Mouse (Mus musculus): Measurements from ENCODE around the gene Tns4. TPM values are rescaled to one million over a fixed set of nuclear protein-coding genes. Genes with fewer than 3 reads are reported as not detected.

Tns4 gene
- 1.9 and 2.1 TPM in 2 replicates for polyA plus RNA-seq (2015; fragmentation: Nextera tagmentation; extraction: Ambion mirVana)

- ATAC-seq (ENCODE audit: insufficient number of reproducible peaks, low FRiP score, low TSS enrichment, low read depth) = no peak
- Histone ChIP-seq H3K27ac (no peak within 1 kb of the TSS), H3K9me3 (no peaks in the 10 kb centered on the region), H3K36me3 (no peaks in the 10 kb centered on the region), H3K4me1 (0 out of 2 replicates have a peak, but pooled peaks cover 6% of the 10 kb centered on the region), H3K4me2 (no peak within 1 kb of the TSS), H3K9ac (no peak within 1 kb of the TSS), H3K27me3 (no peaks in the 10 kb centered on the region), H3K4me3 (no peak within 1 kb of the TSS; the same call in 1 of the 2 replicates)
- WGBS = 60% methylated on average over 14 of the region's 14 CpGs
These were observed at the start of gene Tns4 for GRCm38 (mm10) chr11:99089077-99089601. TSS of gene Tns4 (minus strand) at chr11:99089306.

GRCm38 (mm10) chr11:99137385-99137784, 48.3 kb upstream of the Tns4 start:
- Histone ChIP-seq H3K36me3 (no peaks in the 10 kb centered on the region), H3K27ac (no peak overlapping the region), H3K9ac (no peak overlapping the region), H3K4me3 (no peak overlapping the region), H3K9me3 (no peaks in the 10 kb centered on the region), H3K27me3 (no peaks in the 10 kb centered on the region), H3K4me1 (peaks cover 49% of the 10 kb centered on the region), H3K4me2 (no peak overlapping the region)
- WGBS = 80% methylated on average over 4 of the region's 4 CpGs
- no peak for ATAC-seq (ENCODE audit: insufficient number of reproducible peaks, low FRiP score, low TSS enrichment, low read depth)

GRCm38 (mm10) chr11:99136961-99137360, 47.9 kb upstream of the Tns4 start:
- peaks cover 49% of the 10 kb centered on the region for H3K4me1 ChIP-seq

GRCm38 (mm10) chr11:99136361-99136760, 47.3 kb upstream of the Tns4 start:
- H3K27me3 ChIP-seq = no peaks in the 10 kb centered on the region
- 43% methylated on average over 3 of the region's 3 CpGs for WGBS
- no peaks in the 10 kb centered on the region for H3K36me3 ChIP-seq
- H3K9ac ChIP-seq = no peak overlapping the region
- H3K4me1 ChIP-seq = peaks cover 51% of the 10 kb centered on the region
- H3K4me2 ChIP-seq = no peak overlapping the region
- H3K4me3 ChIP-seq = no peak overlapping the region
- no peaks in the 10 kb centered on the region for H3K9me3 ChIP-seq
- no peak for ATAC-seq (ENCODE audit: insufficient number of reproducible peaks, low FRiP score, low TSS enrichment, low read depth)
- H3K27ac ChIP-seq = 0 out of 2 replicates have a peak overlapping the region, but pooled peaks have one; percentile 35

More at GRCm38 (mm10) chr11:99136961-99137360, 47.9 kb upstream of the Tns4 start:
- H3K4me3 ChIP-seq = no peak overlapping the region
- H3K4me2 ChIP-seq = no peak overlapping the region
- ATAC-seq (ENCODE audit: insufficient number of reproducible peaks, low FRiP score, low TSS enrichment, low read depth) = no peak
- H3K27me3 ChIP-seq = no peaks in the 10 kb centered on the region
- H3K9ac ChIP-seq = no peak overlapping the region
- peak overlapping the region; percentile 35; the same call in 1 of the 2 replicates for H3K27ac ChIP-seq
- no peaks in the 10 kb centered on the region for H3K36me3 ChIP-seq
- no peaks in the 10 kb centered on the region for H3K9me3 ChIP-seq
- WGBS = 72% methylated on average over 4 of the region's 4 CpGs

GRCm38 (mm10) chr11:99135047-99135440, 45.9 kb upstream of the Tns4 start:
- no peaks in the 10 kb centered on the region for H3K9me3 ChIP-seq
- no peak overlapping the region for H3K4me2 ChIP-seq
- no peaks in the 10 kb centered on the region for H3K27me3 ChIP-seq
- no peaks in the 10 kb centered on the region for H3K36me3 ChIP-seq
- 47% methylated on average over 8 of the region's 8 CpGs for WGBS
- peak overlapping the region; percentile 87 for H3K27ac ChIP-seq
- no peak overlapping the region for H3K4me3 ChIP-seq
- no peak overlapping the region for H3K9ac ChIP-seq
- ATAC-seq (ENCODE audit: insufficient number of reproducible peaks, low FRiP score, low TSS enrichment, low read depth) = no peak
- peaks cover 54% of the 10 kb centered on the region for H3K4me1 ChIP-seq

- Histone ChIP-seq H3K9me3 (no peaks in the 10 kb centered on the region), H3K4me1 (peaks cover 56% of the 10 kb centered on the region), H3K9ac (no peak overlapping the region), H3K27ac (peak overlapping the region; percentile 87), H3K27me3 (no peaks in the 10 kb centered on the region), H3K36me3 (no peaks in the 10 kb centered on the region), H3K4me2 (no peak overlapping the region), H3K4me3 (no peak overlapping the region)
- WGBS = 28% methylated on average over 15 of the region's 15 CpGs
- 0 out of 2 replicates have a peak, but pooled peaks have one; percentile 30 for ATAC-seq (ENCODE audit: insufficient number of reproducible peaks, low FRiP score, low TSS enrichment, low read depth)
These were observed 45.4 kb upstream of the Tns4 start for GRCm38 (mm10) chr11:99134266-99135046.

- Histone ChIP-seq H3K9me3 (no peaks in the 10 kb centered on the region), H3K36me3 (no peaks in the 10 kb centered on the region), H3K27ac (peak overlapping the region; percentile 87), H3K4me1 (peaks cover 60% of the 10 kb centered on the region), H3K4me2 (no peak overlapping the region), H3K4me3 (no peak overlapping the region), H3K9ac (no peak overlapping the region), H3K27me3 (no peaks in the 10 kb centered on the region)
- WGBS = 14% methylated on average over 5 of the region's 5 CpGs
- no peak for ATAC-seq (ENCODE audit: insufficient number of reproducible peaks, low FRiP score, low TSS enrichment, low read depth)
These were observed 44.3 kb upstream of the Tns4 start for GRCm38 (mm10) chr11:99133285-99133897.

GRCm38 (mm10) chr11:99132091-99132730, 43.1 kb upstream of the Tns4 start:
- Histone ChIP-seq H3K4me3 (no peak overlapping the region), H3K27ac (peak overlapping the region; percentile 78), H3K9ac (no peak overlapping the region), H3K27me3 (no peaks in the 10 kb centered on the region), H3K4me2 (peak overlapping the region; percentile 33), H3K36me3 (no peaks in the 10 kb centered on the region), H3K4me1 (peaks cover 72% of the 10 kb centered on the region), H3K9me3 (no peaks in the 10 kb centered on the region)
- peak; percentile 41 for ATAC-seq (ENCODE audit: insufficient number of reproducible peaks, low FRiP score, low TSS enrichment, low read depth)
- WGBS = 6% methylated on average over 11 of the region's 11 CpGs

GRCm38 (mm10) chr11:99131463-99131840, 42.3 kb upstream of the Tns4 start:
- Histone ChIP-seq H3K4me3 (no peak overlapping the region), H3K27ac (peak overlapping the region; percentile 6; the same call in 1 of the 2 replicates), H3K27me3 (no peaks in the 10 kb centered on the region), H3K4me2 (peak overlapping the region; percentile 33; the same call in 1 of the 2 replicates), H3K4me1 (peaks cover 75% of the 10 kb centered on the region), H3K9ac (no peak overlapping the region), H3K36me3 (no peaks in the 10 kb centered on the region), H3K9me3 (no peaks in the 10 kb centered on the region)
- 35% methylated on average over 12 of the region's 12 CpGs for WGBS
- no peak for ATAC-seq (ENCODE audit: insufficient number of reproducible peaks, low FRiP score, low TSS enrichment, low read depth)

- Histone ChIP-seq H3K36me3 (no peaks in the 10 kb centered on the region), H3K4me3 (no peak overlapping the region), H3K27me3 (no peaks in the 10 kb centered on the region), H3K27ac (peak overlapping the region; percentile 6; the same call in 1 of the 2 replicates), H3K4me1 (peaks cover 76% of the 10 kb centered on the region), H3K4me2 (no peak overlapping the region), H3K9me3 (no peaks in the 10 kb centered on the region), H3K9ac (no peak overlapping the region)
- ATAC-seq (ENCODE audit: insufficient number of reproducible peaks, low FRiP score, low TSS enrichment, low read depth) = no peak
- WGBS = 58% methylated on average over 5 of the region's 5 CpGs
These were observed 41.8 kb upstream of the Tns4 start for GRCm38 (mm10) chr11:99130736-99131462.

GRCm38 (mm10) chr11:99129287-99129686, 40.2 kb upstream of the Tns4 start:
- H3K4me1 ChIP-seq = peaks cover 77% of the 10 kb centered on the region
- no peak overlapping the region for H3K27ac ChIP-seq

More at GRCm38 (mm10) chr11:99129287-99129686, 40.2 kb upstream of the Tns4 start:
- no peak overlapping the region for H3K4me3 ChIP-seq
- 13% methylated on average over 2 of the region's 2 CpGs for WGBS
- H3K4me2 ChIP-seq = no peak overlapping the region
- no peaks in the 10 kb centered on the region for H3K27me3 ChIP-seq
- H3K36me3 ChIP-seq = no peaks in the 10 kb centered on the region
- no peak overlapping the region for H3K9ac ChIP-seq
- no peak for ATAC-seq (ENCODE audit: insufficient number of reproducible peaks, low FRiP score, low TSS enrichment, low read depth)
- H3K9me3 ChIP-seq = no peaks in the 10 kb centered on the region

Data from limb, embryonic 15.5 days (tissue).